Mouse (Mus musculus): ENCODE data around the gene Rec114. TPM values are rescaled to one million over a fixed set of nuclear protein-coding genes. Genes with fewer than 3 reads are reported as not detected.

The Rec114 gene
- total RNA-seq (2014; rRNA removed) = 1.5 and 1.7 TPM in 2 replicates
- polyA plus RNA-seq (2012; rRNA removed) = 1.7 and 4.2 TPM in 2 replicates

DNA sequence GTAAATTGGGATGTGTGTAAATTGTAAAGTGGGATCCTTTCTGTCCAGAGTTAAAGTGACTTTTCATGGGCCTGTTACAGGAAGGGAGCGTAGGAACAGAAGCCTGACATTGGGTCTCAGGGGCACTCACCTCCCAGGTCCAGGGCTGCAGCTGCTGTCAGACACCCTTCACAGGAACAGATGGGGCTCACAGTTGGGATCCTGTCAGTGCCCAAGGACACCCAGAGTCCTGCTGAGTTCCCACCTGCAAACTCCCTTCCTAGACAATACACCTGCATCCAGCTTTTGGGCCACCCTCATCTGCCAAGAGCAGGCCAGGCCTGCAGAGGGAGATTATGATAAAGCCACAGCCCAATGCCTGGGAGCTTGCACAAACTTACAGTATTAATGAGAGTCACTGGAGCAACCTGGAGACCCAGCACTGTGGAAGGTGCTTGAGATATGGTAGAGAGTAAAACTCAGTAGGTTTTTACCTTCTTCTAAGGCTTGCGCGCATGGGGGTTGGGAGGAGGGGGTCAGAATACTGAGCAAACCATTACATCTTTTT lies at the start of gene Rec114:
Gene Rec114 (minus strand): TSS at position 263 of the 547 bp plus-strand sequence.
- no peak for TF ChIP-seq CTCF (IDR thresholded peaks at IDR 0.05; ENCODE audit: low read depth, low read length)
- no peak for TF ChIP-seq POLR2A (IDR thresholded peaks at IDR 0.05; ENCODE audit: extremely low read depth, insufficient read depth, low read length)
- H3K79me2 ChIP-seq (ENCODE audit: control insufficient read depth, insufficient read depth, low read length) = no peaks in the 10 kb centered on the region
- H3K27me3 ChIP-seq (ENCODE audit: control insufficient read depth, insufficient read depth, low read length) = no peaks in the 10 kb centered on the region
- over 99% methylated on average over 3 of the region's 3 CpGs for WGBS
- H3K27ac ChIP-seq (replicated peaks; ENCODE audit: insufficient read depth, low read depth, low read length) = no peak within 1 kb of the TSS
- DNase-seq (ENCODE audit: extremely low read depth, low read depth, low spot score) = no peak
- no peak within 1 kb of the TSS for H3K4me3 ChIP-seq (ENCODE audit: insufficient read depth, low read depth, low read length)
- H3K9ac ChIP-seq (ENCODE audit: low read depth, low read length) = no peak within 1 kb of the TSS
- H3K36me3 ChIP-seq (ENCODE audit: control insufficient read depth, insufficient read depth, low read length) = no peaks in the 10 kb centered on the region
- no peaks in the 10 kb centered on the region for H3K4me1 ChIP-seq (ENCODE audit: control insufficient read depth, insufficient read depth, low read length)

DNA sequence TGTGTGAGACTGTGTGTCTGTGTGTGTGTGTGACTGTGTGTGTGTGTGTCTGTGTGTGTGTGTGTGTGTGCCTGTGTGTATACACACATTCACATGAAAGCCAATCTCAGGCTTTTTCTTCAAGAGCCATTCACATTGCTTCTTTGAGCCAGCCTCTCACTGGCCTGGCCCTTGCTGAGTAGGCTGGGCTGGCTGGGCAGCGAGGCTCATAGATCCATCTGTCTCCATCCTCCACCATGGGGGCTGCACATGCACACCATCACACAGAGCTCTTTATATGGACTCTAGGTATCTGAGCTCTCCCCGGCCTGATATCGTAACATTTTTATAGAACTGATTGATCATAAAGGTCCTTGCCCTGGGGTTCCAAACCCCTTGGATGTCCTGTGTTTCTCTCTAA lies 45.7 kb upstream of the Rec114 start:
- H3K4me1 ChIP-seq (ENCODE audit: control insufficient read depth, insufficient read depth, low read length) = no peaks in the 10 kb centered on the region
- no peak overlapping the region for H3K4me3 ChIP-seq (ENCODE audit: insufficient read depth, low read depth, low read length)
- no peaks in the 10 kb centered on the region for H3K79me2 ChIP-seq (ENCODE audit: control insufficient read depth, insufficient read depth, low read length)
- TF ChIP-seq POLR2A (IDR thresholded peaks at IDR 0.05; ENCODE audit: extremely low read depth, insufficient read depth, low read length) (no peak), CTCF (IDR thresholded peaks at IDR 0.05; ENCODE audit: low read depth, low read length) (no peak)
- H3K36me3 ChIP-seq (ENCODE audit: control insufficient read depth, insufficient read depth, low read length) = no peaks in the 10 kb centered on the region
- no peak overlapping the region for H3K27ac ChIP-seq (replicated peaks; ENCODE audit: insufficient read depth, low read depth, low read length)
- H3K9ac ChIP-seq (ENCODE audit: low read depth, low read length) = no peak overlapping the region
- 87% methylated on average over 3 of the region's 3 CpGs for WGBS
- no peaks in the 10 kb centered on the region for H3K27me3 ChIP-seq (ENCODE audit: control insufficient read depth, insufficient read depth, low read length)
- no peak for DNase-seq (ENCODE audit: extremely low read depth, low read depth, low spot score)

DNA sequence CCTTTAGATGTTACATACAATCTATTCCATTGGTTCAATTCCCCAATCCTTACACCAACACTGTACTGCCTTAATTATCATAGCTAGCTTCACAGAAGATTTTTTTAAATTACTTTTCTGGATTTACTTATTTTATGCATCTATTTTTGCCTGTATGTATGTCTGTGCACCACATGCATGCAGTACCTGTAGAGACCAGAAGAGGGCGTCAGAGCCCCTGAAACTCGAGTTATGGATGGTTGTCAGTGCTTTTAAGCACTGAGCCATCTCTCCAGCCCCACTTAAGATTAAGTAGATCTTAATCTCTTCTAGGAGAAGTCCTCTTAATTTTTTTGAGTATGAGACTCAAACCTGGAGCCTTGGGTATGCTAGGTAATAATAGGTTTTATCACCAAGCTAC lies 31.6 kb upstream of the Rec114 start:
- H3K27me3 ChIP-seq (ENCODE audit: control insufficient read depth, insufficient read depth, low read length) = no peaks in the 10 kb centered on the region
- no peak overlapping the region for H3K4me3 ChIP-seq (ENCODE audit: insufficient read depth, low read depth, low read length)
- H3K36me3 ChIP-seq (ENCODE audit: control insufficient read depth, insufficient read depth, low read length) = no peaks in the 10 kb centered on the region
- 15% methylated on average over 2 of the region's 2 CpGs for WGBS
- DNase-seq (ENCODE audit: extremely low read depth, low read depth, low spot score) = no peak
- no peak overlapping the region for H3K27ac ChIP-seq (replicated peaks; ENCODE audit: insufficient read depth, low read depth, low read length)
- TF ChIP-seq POLR2A (IDR thresholded peaks at IDR 0.05; ENCODE audit: extremely low read depth, insufficient read depth, low read length) (no peak), CTCF (IDR thresholded peaks at IDR 0.05; ENCODE audit: low read depth, low read length) (peak; percentile 14; the same call in 1 of the 2 replicates)
- no peaks in the 10 kb centered on the region for H3K79me2 ChIP-seq (ENCODE audit: control insufficient read depth, insufficient read depth, low read length)
- no peaks in the 10 kb centered on the region for H3K4me1 ChIP-seq (ENCODE audit: control insufficient read depth, insufficient read depth, low read length)
- no peak overlapping the region for H3K9ac ChIP-seq (ENCODE audit: low read depth, low read length)

DNA sequence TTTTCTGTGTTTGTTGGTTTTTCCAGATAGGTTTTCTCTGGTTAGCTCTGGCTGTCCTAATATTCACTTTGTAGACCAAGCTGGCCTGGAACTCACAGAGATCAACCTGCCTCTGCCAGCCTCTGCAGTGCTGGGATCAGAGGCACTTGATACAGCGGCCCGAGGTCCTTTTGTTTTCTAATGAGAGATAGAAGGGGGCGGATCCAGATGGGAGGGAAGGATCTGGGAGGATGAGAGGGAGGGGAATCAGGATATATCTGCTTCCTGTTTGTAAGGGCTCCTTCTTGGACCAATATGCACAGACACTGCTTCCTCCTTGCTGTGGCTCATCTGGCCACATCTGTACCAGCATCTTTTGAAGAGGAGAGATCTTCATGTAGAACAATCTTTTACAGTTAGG lies 31.0 kb upstream of the Rec114 start:
- no peaks in the 10 kb centered on the region for H3K79me2 ChIP-seq (ENCODE audit: control insufficient read depth, insufficient read depth, low read length)
- H3K27me3 ChIP-seq (ENCODE audit: control insufficient read depth, insufficient read depth, low read length) = no peaks in the 10 kb centered on the region
- H3K9ac ChIP-seq (ENCODE audit: low read depth, low read length) = no peak overlapping the region
- TF ChIP-seq CTCF (IDR thresholded peaks at IDR 0.05; ENCODE audit: low read depth, low read length) (no peak), POLR2A (IDR thresholded peaks at IDR 0.05; ENCODE audit: extremely low read depth, insufficient read depth, low read length) (no peak)
- H3K4me1 ChIP-seq (ENCODE audit: control insufficient read depth, insufficient read depth, low read length) = no peaks in the 10 kb centered on the region
- 68% methylated on average over 3 of the region's 3 CpGs for WGBS
- no peaks in the 10 kb centered on the region for H3K36me3 ChIP-seq (ENCODE audit: control insufficient read depth, insufficient read depth, low read length)
- no peak overlapping the region for H3K27ac ChIP-seq (replicated peaks; ENCODE audit: insufficient read depth, low read depth, low read length)
- no peak overlapping the region for H3K4me3 ChIP-seq (ENCODE audit: insufficient read depth, low read depth, low read length)
- DNase-seq (ENCODE audit: extremely low read depth, low read depth, low spot score) = no peak

DNA sequence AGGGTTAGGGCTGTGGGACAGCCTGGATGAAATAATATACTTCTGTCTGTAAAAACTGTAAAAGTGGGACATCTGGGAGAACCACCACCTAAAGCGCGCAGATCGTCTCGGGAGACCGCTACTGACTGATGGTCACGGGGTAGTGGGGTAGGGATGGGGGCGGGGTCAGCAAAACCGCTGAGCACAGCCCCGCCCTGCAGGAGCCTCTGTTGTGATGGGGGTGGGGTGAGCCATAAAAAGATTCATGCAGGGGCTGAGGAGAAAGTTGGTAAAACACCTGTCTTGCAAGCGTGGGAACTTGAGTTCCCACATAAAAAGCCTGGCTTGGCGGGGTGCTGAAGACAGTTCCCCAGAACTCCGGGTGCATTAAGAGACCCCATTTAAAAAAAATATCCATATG lies 26.2 kb upstream of the Rec114 start:
- no peaks in the 10 kb centered on the region; the same call in 1 of the 2 replicates for H3K27me3 ChIP-seq (ENCODE audit: control insufficient read depth, insufficient read depth, low read length)
- H3K9ac ChIP-seq (ENCODE audit: low read depth, low read length) = no peak overlapping the region

More for the DNA sequence above, 26.2 kb upstream of the Rec114 start:
- Histone ChIP-seq H3K4me3 (ENCODE audit: insufficient read depth, low read depth, low read length) (no peak overlapping the region), H3K27ac (replicated peaks; ENCODE audit: insufficient read depth, low read depth, low read length) (no peak overlapping the region), H3K4me1 (ENCODE audit: control insufficient read depth, insufficient read depth, low read length) (no peaks in the 10 kb centered on the region), H3K36me3 (ENCODE audit: control insufficient read depth, insufficient read depth, low read length) (no peaks in the 10 kb centered on the region), H3K79me2 (ENCODE audit: control insufficient read depth, insufficient read depth, low read length) (no peaks in the 10 kb centered on the region)
- WGBS = 64% methylated on average over 12 of the region's 12 CpGs
- TF ChIP-seq CTCF (IDR thresholded peaks at IDR 0.05; ENCODE audit: low read depth, low read length) (no peak), POLR2A (IDR thresholded peaks at IDR 0.05; ENCODE audit: extremely low read depth, insufficient read depth, low read length) (no peak)
- no peak for DNase-seq (ENCODE audit: extremely low read depth, low read depth, low spot score)
